Mouse (Mus musculus) CD4-positive, CD25-positive, alpha-beta regulatory T cell (primary cell): Measurements from ENCODE around the gene Tmem251. TPM values are rescaled to one million over a fixed set of nuclear protein-coding genes. Genes with fewer than 3 reads are reported as not detected.

Experiments
- polyA plus RNA-seq: library from polyadenylated mRNA; unstranded; fragments of 100-300 nt; shearing (Covaris generic); gene quantifications from one replicate; pipeline ENCODE4 v1.2.1, GENCODE M21; 2017

The Tmem251 gene
- polyA plus RNA-seq, result 20.0 TPM

GRCm38 (mm10) chr12:102743589-102744574 lies at the start of gene Tmem251, which contains the start of gene Moap1:
TSS of gene Tmem251 (plus strand) at chr12:102743762.
TSS of gene Moap1 (minus strand) at chr12:102743661.

GRCm38 (mm10) chr12:102704457-102705198 lies 38.9 kb upstream of the Tmem251 start, which contains the start of gene Itpk1:
TSS of gene Itpk1 (minus strand) at chr12:102704930.

GRCm38 (mm10) chr12:102757689-102758402 lies 14.3 kb downstream of the Tmem251 start, which contains the start of the genes Gm28051, Gon7 and Ubr7:
TSS of gene Gm28051 (minus strand) at chr12:102757765.
TSS of gene Gon7 (minus strand) at chr12:102757803.
TSS of gene Ubr7 (plus strand) at chr12:102757967.

GRCm38 (mm10) chr12:102758403-102758756 lies 14.8 kb downstream of the Tmem251 start, which contains the start of gene Gm20604:
TSS of gene Gm20604 (minus strand) at chr12:102758672.

Other genes starting within 250 kb of the Tmem251 start
- gene Chga, start 188.8 kb upstream of the Tmem251 start, polyA plus RNA-seq, result not detected
- 52.6 TPM for gene Itpk1, start 38.8 kb upstream of the Tmem251 start, polyA plus RNA-seq
- 7.2 TPM for gene Moap1, start 101 bp upstream of the Tmem251 start, polyA plus RNA-seq
- not detected for gene Gm28051, start 14.0 kb downstream of the Tmem251 start, polyA plus RNA-seq
- 18.6 TPM for gene Gon7, start 14.0 kb downstream of the Tmem251 start, polyA plus RNA-seq
- 27.9 TPM for gene Ubr7, start 14.2 kb downstream of the Tmem251 start, polyA plus RNA-seq
- 7.6 TPM for gene Gm20604, start 14.9 kb downstream of the Tmem251 start, polyA plus RNA-seq
- gene Btbd7, start 134.7 kb downstream of the Tmem251 start, polyA plus RNA-seq, result 24.6 TPM
- gene Cox8c, start 155.6 kb downstream of the Tmem251 start, polyA plus RNA-seq, result not detected
- 0.06 TPM for gene Unc79, start 205.1 kb downstream of the Tmem251 start, polyA plus RNA-seq